Mouse (Mus musculus) cerebellum, adult 2 months (tissue): Measurements from ENCODE around the gene Gnl1. TPM values are rescaled to one million over a fixed set of nuclear protein-coding genes. Genes with fewer than 3 reads are reported as not detected.
"Not testable (repeated sequence)": the region's sequence is repeated elsewhere in the genome, so short reads cannot be mapped to it uniquely, and the experiment has no call there.

Source experiments
- DNase-seq, 2 experiments: peaks; one replicate each; pipeline ENCODE4 v3.0.0; 2021
- H3K27ac ChIP-seq: fragments of 200-500 bp; 2 replicates; pipeline ENCODE4 v1.5.1; 2012; ENCODE audit warnings: low read length, control low read depth, inconsistent platforms; ENCODE audit not compliant: insufficient read depth
- H3K27me3 ChIP-seq: fragments of 200-500 bp; 2 replicates; pipeline ENCODE4 v1.6.1; 2012; ENCODE audit warnings: inconsistent platforms, mild to moderate bottlenecking, low read length, moderate library complexity; ENCODE audit not compliant: control insufficient read depth, insufficient read depth
- H3K4me1 ChIP-seq: fragments of 200-500 bp; 2 replicates; pipeline ENCODE4 v1.6.1; 2011; ENCODE audit warnings: low read length; ENCODE audit not compliant: control insufficient read depth, insufficient read depth
- H3K4me3 ChIP-seq: fragments of 200-500 bp; replicated peaks from 2 replicates; pipeline ENCODE3; 2011; ENCODE audit warnings: mild to moderate bottlenecking, low read depth, low read length, control low read depth; ENCODE audit not compliant: insufficient read depth
- CTCF ChIP-seq: fragments of 200-500 bp; IDR thresholded peaks from 2 replicates; pipeline ENCODE4 v1.5.1; 2011; ENCODE audit warnings: low read depth, mild to moderate bottlenecking, control low read depth, low read length, moderate library complexity, borderline replicate concordance; ENCODE audit not compliant: insufficient read depth
- POLR2A ChIP-seq: fragments of 200-500 bp; IDR thresholded peaks from 2 replicates; pipeline ENCODE4 v1.6.1; 2011; ENCODE audit warnings: low read length, control low read depth, borderline replicate concordance; ENCODE audit not compliant: insufficient read depth
- WGBS: fragments of 180-500 bp; shearing (Covaris S2); methylation state at CpG from one replicate; pipeline ENCODE4 v1.1.7; 2018; 5-methylcytosine and 5-hydroxymethylcytosine counted together
- polyA plus RNA-seq: library from polyadenylated mRNA; depleted of rRNA; stranded (reverse); fragments of >200 nt; gene quantifications from 2 replicates; pipeline ENCODE4 v1.2.3, GENCODE M21; 2012

The Gnl1 gene
- polyA plus RNA-seq, 1 experiment = 103 TPM

GRCm38 (mm10) chr17:36023710-36024654 is 44.3 kb downstream of the Gnl1 start:
- Histone ChIP-seq H3K4me1 (no peaks in the 10 kb centered on the region), H3K4me3 (no peak overlapping the region), H3K27me3 (no peaks in the 10 kb centered on the region), H3K27ac (no peak overlapping the region)
- TF ChIP-seq CTCF (no peak), POLR2A (no peak)
- DNase-seq = no peak
- 58% methylated on average over 9 of the region's 9 CpGs for WGBS

- no peaks in the 10 kb centered on the region for H3K4me1 ChIP-seq
- H3K4me3 ChIP-seq = no peak overlapping the region
- DNase-seq = no peak
- no peaks in the 10 kb centered on the region for H3K27me3 ChIP-seq
- WGBS = 43% methylated on average over 5 of the region's 5 CpGs
- no peak overlapping the region for H3K27ac ChIP-seq
- no peak for TF ChIP-seq POLR2A
- no peak for TF ChIP-seq CTCF
Measured at GRCm38 (mm10) chr17:36025197-36025596, 45.5 kb downstream of the Gnl1 start.

GRCm38 (mm10) chr17:36025901-36026300 is 46.2 kb downstream of the Gnl1 start:
- DNase-seq = no peak
- Histone ChIP-seq H3K27me3 (no peaks in the 10 kb centered on the region), H3K4me3 (no peak overlapping the region), H3K4me1 (no peaks in the 10 kb centered on the region), H3K27ac (no peak overlapping the region)
- whole genome bisulfite sequencing = 46% methylated on average over 4 of the region's 4 CpGs
- TF ChIP-seq POLR2A (no peak), CTCF (no peak)

- 93% methylated on average over 4 of the region's 4 CpGs for WGBS
- DNase-seq = no peak
- no peak overlapping the region for H3K4me3 ChIP-seq
- no peaks in the 10 kb centered on the region for H3K27me3 ChIP-seq
- no peak overlapping the region for H3K27ac ChIP-seq
- TF ChIP-seq POLR2A = no peak
- TF ChIP-seq CTCF = no peak
- no peaks in the 10 kb centered on the region for H3K4me1 ChIP-seq
Measured at GRCm38 (mm10) chr17:36027663-36028062, 48.0 kb downstream of the Gnl1 start.

- WGBS = 60% methylated on average over 7 of the region's 7 CpGs
- TF ChIP-seq CTCF (no peak), POLR2A (no peak)
Measured at GRCm38 (mm10) chr17:36028879-36029619, 49.4 kb downstream of the Gnl1 start.

GRCm38 (mm10) chr17:36030046-36030702 is 50.5 kb downstream of the Gnl1 start:
- not testable (repeated sequence) for H3K27ac ChIP-seq, DNase-seq, H3K27me3 ChIP-seq, H3K4me3 ChIP-seq, H3K4me1 ChIP-seq
- 73% methylated on average over 4 of the region's 4 CpGs for WGBS

More at GRCm38 (mm10) chr17:36028879-36029619, 49.4 kb downstream of the Gnl1 start:
- H3K27ac ChIP-seq = no peak overlapping the region
- H3K4me1 ChIP-seq = no peaks in the 10 kb centered on the region
- H3K4me3 ChIP-seq = no peak overlapping the region
- no peak for DNase-seq
- H3K27me3 ChIP-seq = no peaks in the 10 kb centered on the region

- H3K27ac ChIP-seq, H3K27me3 ChIP-seq, H3K4me1 ChIP-seq: not testable (repeated sequence)
- WGBS = 49% methylated on average over 8 of the region's 8 CpGs
- H3K4me3 ChIP-seq = peak overlapping the region; percentile 15
- DNase-seq = peak in 1 of 2 experiments; percentile 20
Measured at GRCm38 (mm10) chr17:36030703-36031582, 51.3 kb downstream of the Gnl1 start.
